Mouse (Mus musculus): Measurements from ENCODE around the gene Foxa3. TPM values are rescaled to one million over a fixed set of nuclear protein-coding genes. Genes with fewer than 3 reads are reported as not detected.

Gene Foxa3
- polyA plus RNA-seq, 1 experiment from 2014 or later = 45.8 TPM

DNA sequence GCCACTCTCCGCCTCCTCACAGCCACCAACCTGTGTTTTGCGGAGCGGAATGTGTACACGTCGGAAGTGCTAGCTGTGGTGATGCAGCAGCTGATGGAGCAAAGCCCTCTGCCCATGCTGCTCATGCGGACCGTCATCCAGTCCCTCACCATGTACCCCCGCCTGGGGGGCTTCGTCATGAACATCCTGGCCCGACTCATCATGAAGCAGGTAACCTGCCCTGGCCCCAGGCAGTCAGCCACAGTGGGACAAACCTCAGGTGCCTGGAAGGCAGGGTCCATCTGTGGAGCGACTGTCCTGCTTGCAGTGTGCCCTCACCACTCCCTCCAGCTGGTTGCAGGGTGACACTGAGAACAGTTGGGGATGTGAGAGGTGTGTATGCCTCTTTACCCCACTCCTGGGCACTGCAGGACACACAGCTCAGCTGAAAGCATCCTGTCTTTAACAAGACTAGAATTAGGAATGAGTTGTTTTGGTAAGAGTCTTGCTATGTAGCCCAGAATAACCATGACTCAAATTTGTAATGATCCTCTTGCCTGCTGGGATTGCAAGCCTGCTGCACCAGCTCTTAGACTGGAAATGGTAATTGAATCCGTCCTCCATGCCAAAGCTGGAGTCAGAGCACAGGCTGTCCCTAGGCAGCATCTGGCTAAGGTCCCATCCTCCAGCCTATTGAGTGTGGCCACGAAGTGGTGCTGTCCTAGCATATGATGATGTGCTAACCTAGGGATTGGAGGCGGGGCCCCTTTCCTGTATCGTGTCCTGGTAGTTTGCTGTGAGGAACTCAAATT lies 29.2 kb upstream of the Foxa3 start:
- Histone ChIP-seq H3K9me3 (replicated peaks) (no peaks in the 10 kb centered on the region), H3K4me1 (replicated peaks) (no peaks in the 10 kb centered on the region), H3K27me3 (no peaks in the 10 kb centered on the region), H3K4me2 (no peak overlapping the region), H3K4me3 (replicated peaks) (no peak overlapping the region), H3K36me3 (replicated peaks) (peaks cover 50% of the 10 kb centered on the region), H3K9ac (no peak overlapping the region), H3K27ac (replicated peaks) (no peak overlapping the region)
- 74% methylated on average over 15 of the region's 15 CpGs for WGBS (ENCODE audit: insufficient replicate concordance)
- no peak for ATAC-seq (ENCODE audit: insufficient read depth)

DNA sequence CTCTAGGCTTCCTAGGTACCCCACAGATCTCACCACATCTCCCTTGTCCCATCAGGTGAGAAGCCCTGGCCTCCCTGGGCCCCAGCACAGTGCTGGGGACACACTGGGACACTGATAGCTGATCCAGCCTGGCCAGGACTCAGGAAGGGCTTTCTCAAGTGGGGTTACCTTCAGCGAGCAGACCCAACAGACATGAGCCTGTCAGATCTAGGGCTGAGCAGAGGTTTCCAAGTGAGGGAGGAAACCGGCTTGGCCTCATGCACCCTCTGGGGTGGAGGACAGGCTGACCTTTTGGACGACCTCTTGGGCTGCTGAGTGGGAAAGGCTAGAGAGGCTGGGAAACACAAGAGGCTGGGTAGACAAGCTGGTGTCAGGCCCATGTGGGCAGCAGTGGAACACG lies 27.8 kb upstream of the Foxa3 start:
- 59% methylated on average over 4 of the region's 4 CpGs for WGBS (ENCODE audit: insufficient replicate concordance)
- no peak overlapping the region for H3K27ac ChIP-seq (replicated peaks)
- no peak overlapping the region for H3K9ac ChIP-seq
- H3K27me3 ChIP-seq = no peaks in the 10 kb centered on the region
- H3K4me3 ChIP-seq (replicated peaks) = no peak overlapping the region
- no peak for ATAC-seq (ENCODE audit: insufficient read depth)
- no peak overlapping the region for H3K4me2 ChIP-seq
- H3K36me3 ChIP-seq (replicated peaks) = peaks cover 64% of the 10 kb centered on the region
- H3K9me3 ChIP-seq (replicated peaks) = no peaks in the 10 kb centered on the region
- H3K4me1 ChIP-seq (replicated peaks) = no peaks in the 10 kb centered on the region

DNA sequence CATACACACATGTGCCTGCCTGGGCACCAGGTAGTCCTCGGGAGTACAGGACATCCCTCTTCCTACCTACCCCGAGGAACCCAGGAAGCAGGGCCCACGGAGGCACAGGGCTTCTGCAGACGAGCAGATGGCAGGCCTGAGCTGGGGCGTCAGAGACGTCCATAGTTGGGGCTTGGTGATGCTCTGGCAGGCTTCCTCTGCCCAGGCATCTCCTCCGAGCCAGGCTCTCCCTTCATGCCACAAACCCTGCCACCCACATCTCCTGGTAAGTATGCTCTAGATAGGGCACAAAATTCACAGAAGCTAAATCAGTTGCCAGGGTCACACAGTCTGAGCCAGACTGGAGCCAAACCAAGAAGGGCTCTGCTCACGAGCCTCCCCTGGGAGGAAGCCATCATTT lies 26.8 kb upstream of the Foxa3 start:
- Histone ChIP-seq H3K4me1 (replicated peaks) (no peaks in the 10 kb centered on the region), H3K4me2 (no peak overlapping the region), H3K36me3 (replicated peaks) (peaks cover 74% of the 10 kb centered on the region), H3K27ac (replicated peaks) (no peak overlapping the region), H3K27me3 (no peaks in the 10 kb centered on the region), H3K9me3 (replicated peaks) (no peaks in the 10 kb centered on the region), H3K4me3 (replicated peaks) (no peak overlapping the region), H3K9ac (no peak overlapping the region)
- no peak for ATAC-seq (ENCODE audit: insufficient read depth)
- 66% methylated on average over 8 of the region's 8 CpGs for WGBS (ENCODE audit: insufficient replicate concordance)

DNA sequence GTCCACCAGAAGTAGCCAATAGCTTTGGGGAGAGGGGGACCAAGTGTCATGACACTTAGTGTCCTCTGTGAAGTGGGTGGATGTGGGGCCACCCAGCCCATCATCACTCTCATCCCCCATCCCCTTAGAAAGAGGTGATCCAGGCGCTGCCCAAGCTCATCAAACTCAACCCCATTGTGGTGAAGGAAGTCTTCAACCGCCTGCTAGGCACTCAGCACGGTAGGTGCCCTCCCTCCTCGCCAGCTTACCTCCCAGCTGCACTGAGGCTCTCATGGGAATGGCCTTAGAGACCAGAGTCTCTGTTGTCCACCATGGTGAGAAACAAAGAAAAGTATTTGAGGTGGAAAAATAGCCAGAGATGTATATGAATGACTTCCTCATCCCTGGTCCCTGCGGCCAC lies 25.9 kb upstream of the Foxa3 start:
- no peaks in the 10 kb centered on the region for H3K27me3 ChIP-seq
- no peak overlapping the region for H3K4me3 ChIP-seq (replicated peaks)
- H3K4me2 ChIP-seq = no peak overlapping the region
- no peak for ATAC-seq (ENCODE audit: insufficient read depth)
- 75% methylated on average over 5 of the region's 5 CpGs for WGBS (ENCODE audit: insufficient replicate concordance)
- no peak overlapping the region for H3K27ac ChIP-seq (replicated peaks)
- H3K4me1 ChIP-seq (replicated peaks) = no peaks in the 10 kb centered on the region
- H3K9me3 ChIP-seq (replicated peaks) = no peaks in the 10 kb centered on the region
- peaks cover 83% of the 10 kb centered on the region for H3K36me3 ChIP-seq (replicated peaks)
- no peak overlapping the region for H3K9ac ChIP-seq

DNA sequence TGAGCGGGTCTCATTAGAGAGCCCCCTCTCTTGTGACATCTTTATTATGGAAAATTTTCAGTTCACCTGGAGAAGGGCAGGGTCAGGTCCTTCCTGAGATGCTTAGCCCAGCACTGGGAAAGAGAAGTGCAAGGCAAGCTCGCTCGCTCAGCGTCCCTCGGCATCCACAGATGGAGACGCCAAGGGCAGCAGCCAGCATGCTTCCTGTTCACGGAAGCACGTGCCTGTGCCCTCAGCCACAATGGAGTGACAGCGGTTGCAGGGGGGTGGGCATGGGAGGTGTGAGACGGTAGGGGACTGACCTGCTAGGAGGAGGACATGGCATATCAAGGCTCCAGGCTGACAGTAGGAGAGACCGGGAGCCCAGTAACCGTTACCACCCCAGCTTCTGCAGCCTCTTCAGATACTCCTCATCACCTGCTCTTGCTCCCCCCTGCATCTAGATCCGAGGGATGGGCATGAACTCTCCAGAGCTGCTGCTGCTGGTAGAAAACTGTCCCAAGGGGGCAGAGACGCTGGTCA lies 24.7 kb upstream of the Foxa3 start:
- H3K4me3 ChIP-seq (replicated peaks) = no peak overlapping the region
- no peak for ATAC-seq (ENCODE audit: insufficient read depth)
- H3K36me3 ChIP-seq (replicated peaks) = peaks cover 95% of the 10 kb centered on the region
- no peaks in the 10 kb centered on the region for H3K4me1 ChIP-seq (replicated peaks)
- H3K9me3 ChIP-seq (replicated peaks) = no peaks in the 10 kb centered on the region
- WGBS (ENCODE audit: insufficient replicate concordance) = 74% methylated on average over 14 of the region's 14 CpGs
- no peaks in the 10 kb centered on the region for H3K27me3 ChIP-seq
- no peak overlapping the region for H3K4me2 ChIP-seq
- H3K9ac ChIP-seq = no peak overlapping the region
- H3K27ac ChIP-seq (replicated peaks) = no peak overlapping the region

DNA sequence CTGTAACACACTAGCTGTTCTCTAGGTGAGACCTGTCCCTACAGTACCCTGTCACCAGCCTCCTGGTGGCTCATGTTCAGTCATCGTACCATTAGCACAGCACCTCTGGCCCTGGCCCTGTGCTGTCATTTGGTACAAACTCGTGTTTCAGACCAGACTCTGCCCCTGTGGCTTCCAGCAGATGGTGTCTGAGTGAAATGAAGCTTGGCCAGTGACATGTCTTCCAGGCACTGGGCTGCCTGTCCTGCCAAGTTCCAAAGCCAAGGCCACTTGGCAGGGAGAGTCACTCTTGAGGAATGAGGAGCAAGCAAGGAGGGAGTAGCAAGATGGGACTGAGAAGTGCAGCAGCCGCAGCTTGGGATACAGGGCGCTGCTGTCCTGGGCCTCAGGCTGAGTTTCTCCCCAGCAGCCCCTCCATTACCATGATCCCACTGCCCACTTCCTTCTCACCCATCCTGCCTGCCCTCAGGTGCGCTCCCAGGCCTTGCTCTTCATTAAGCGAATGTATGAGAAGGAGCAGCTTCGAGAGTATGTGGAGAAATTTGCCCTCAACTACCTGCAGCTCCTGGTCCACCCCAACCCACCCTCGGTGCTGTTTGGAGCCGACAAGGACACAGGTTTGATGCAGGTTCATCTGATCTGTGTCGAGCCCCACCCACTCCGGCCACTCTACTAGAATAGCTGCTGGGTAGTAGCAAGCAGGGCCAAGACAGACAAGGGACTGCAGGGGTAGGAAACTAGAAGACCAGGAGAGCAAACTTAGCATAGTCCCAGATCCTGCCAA lies 23.1 kb upstream of the Foxa3 start:
- Histone ChIP-seq H3K36me3 (replicated peaks) (peaks cover 100% of the 10 kb centered on the region), H3K4me3 (replicated peaks) (no peak overlapping the region), H3K4me2 (no peak overlapping the region), H3K27me3 (no peaks in the 10 kb centered on the region), H3K27ac (replicated peaks) (no peak overlapping the region), H3K9me3 (replicated peaks) (no peaks in the 10 kb centered on the region), H3K9ac (no peak overlapping the region), H3K4me1 (replicated peaks) (no peaks in the 10 kb centered on the region)
- WGBS (ENCODE audit: insufficient replicate concordance) = 81% methylated on average over 11 of the region's 11 CpGs
- no peak for ATAC-seq (ENCODE audit: insufficient read depth)

DNA sequence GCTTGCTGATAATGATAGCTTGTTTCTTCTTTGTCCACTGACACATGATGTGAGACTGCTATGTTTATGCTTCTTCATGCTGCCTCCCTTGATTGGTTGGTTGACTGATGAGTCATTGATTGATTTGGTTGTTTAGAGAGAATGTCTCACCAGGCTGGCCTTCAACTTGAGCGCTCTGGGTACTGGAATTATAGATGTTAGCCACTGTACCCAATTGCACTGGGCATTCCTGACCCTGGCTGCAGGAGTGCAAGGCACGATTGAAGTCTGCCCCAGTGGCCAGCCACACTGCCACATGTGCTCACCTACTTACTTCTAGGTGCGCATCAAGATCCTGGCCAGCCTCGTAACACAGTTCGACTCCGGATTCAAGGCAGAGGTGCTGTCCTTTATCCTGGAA lies 21.3 kb upstream of the Foxa3 start:
- H3K36me3 ChIP-seq (replicated peaks) = peaks cover 100% of the 10 kb centered on the region
- no peak for ATAC-seq (ENCODE audit: insufficient read depth)
- no peak overlapping the region for H3K4me2 ChIP-seq

DNA sequence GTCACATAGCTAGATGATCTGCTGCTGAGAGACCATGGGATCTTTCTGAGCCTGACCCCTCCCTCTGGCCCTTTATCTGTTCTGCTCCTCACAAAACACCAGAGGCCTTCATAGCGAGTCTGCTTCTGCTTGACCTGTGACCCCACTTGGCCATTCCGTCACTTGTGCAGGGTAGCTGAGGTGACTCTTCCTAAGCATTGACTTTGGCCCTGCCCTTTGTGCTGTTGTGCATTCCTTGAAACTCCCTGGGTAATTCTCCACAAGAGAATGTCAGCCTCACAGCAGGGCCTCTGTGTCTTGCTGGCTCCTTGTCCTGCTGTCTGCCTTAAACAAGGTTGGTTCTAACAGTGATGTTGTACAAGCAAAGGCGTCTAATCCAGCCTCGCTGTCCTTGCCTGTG lies 8.3 kb upstream of the Foxa3 start:
- no peak overlapping the region for H3K27ac ChIP-seq (replicated peaks)
- no peak for ATAC-seq (ENCODE audit: insufficient read depth)
- no peaks in the 10 kb centered on the region for H3K9me3 ChIP-seq (replicated peaks)
- 78% methylated on average over 4 of the region's 4 CpGs for WGBS (ENCODE audit: insufficient replicate concordance)
- peaks cover 11% of the 10 kb centered on the region for H3K4me1 ChIP-seq (replicated peaks)
- no peaks in the 10 kb centered on the region for H3K27me3 ChIP-seq
- H3K4me2 ChIP-seq = no peak overlapping the region
- H3K4me3 ChIP-seq (replicated peaks) = no peak overlapping the region
- no peak overlapping the region for H3K9ac ChIP-seq
- peaks cover 81% of the 10 kb centered on the region for H3K36me3 ChIP-seq (replicated peaks)

More for the DNA sequence above, 21.3 kb upstream of the Foxa3 start:
- Histone ChIP-seq H3K27ac (replicated peaks) (no peak overlapping the region), H3K4me3 (replicated peaks) (no peak overlapping the region), H3K9ac (no peak overlapping the region), H3K9me3 (replicated peaks) (no peaks in the 10 kb centered on the region), H3K4me1 (replicated peaks) (no peaks in the 10 kb centered on the region), H3K27me3 (no peaks in the 10 kb centered on the region)
- WGBS (ENCODE audit: insufficient replicate concordance) = 92% methylated on average over 6 of the region's 6 CpGs

DNA sequence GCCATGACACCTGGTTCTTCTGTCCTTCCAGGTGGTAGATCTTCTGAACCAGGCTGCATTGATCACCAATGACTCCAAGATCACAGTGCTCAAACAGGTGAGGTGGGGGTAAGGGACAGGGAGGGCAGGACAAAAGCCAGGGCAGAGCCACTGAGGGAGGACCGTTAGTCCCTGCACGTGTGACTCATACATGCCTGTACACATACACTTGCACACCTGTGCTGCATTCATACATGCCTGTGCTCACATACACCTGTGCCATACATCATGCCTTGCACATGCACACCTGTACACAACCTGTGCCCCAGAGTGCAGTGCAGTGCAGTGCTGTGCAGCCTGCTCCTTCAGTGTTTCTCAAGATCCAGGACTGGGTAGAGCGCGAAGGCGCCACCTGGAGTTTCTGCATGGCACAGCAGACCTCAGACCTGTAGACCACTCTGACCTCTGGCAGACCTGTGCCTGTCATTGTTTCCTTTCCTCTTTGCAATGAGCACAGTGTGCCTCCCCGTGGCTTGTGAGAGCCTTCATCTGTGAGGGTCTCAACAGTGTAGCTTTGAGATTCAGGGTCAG lies 5.8 kb upstream of the Foxa3 start:
- Histone ChIP-seq H3K9ac (no peak overlapping the region), H3K4me2 (no peak overlapping the region), H3K4me3 (replicated peaks) (no peak overlapping the region), H3K27ac (replicated peaks) (no peak overlapping the region), H3K9me3 (replicated peaks) (no peaks in the 10 kb centered on the region), H3K36me3 (replicated peaks) (peaks cover 56% of the 10 kb centered on the region), H3K27me3 (no peaks in the 10 kb centered on the region), H3K4me1 (replicated peaks) (peaks cover 31% of the 10 kb centered on the region)
- WGBS (ENCODE audit: insufficient replicate concordance) = 61% methylated on average over 6 of the region's 6 CpGs
- no peak for ATAC-seq (ENCODE audit: insufficient read depth)

DNA sequence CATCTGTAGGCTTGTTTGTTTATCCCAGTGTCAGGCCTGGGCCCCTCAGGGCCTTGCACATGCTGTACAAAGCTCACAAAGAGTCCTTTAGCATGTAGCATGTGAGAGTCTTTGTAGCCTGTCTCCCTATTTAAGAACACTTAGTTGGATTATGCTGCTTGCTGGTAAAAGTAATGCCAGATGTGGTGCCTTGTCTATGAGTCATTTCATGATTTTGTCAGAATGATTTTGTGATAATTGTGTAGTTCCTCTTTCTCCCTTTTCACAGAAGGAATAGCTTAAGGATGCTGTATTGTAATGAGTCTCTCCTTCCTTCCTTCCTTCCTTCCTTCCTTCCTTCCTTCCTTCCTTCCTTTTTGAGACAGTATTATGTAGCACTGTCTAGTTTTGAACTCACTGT lies 4.7 kb upstream of the Foxa3 start:
- no peak overlapping the region for H3K4me3 ChIP-seq (replicated peaks)
- H3K27me3 ChIP-seq = peaks cover 9% of the 10 kb centered on the region
- H3K9ac ChIP-seq = no peak overlapping the region
- no peaks in the 10 kb centered on the region for H3K9me3 ChIP-seq (replicated peaks)
- H3K36me3 ChIP-seq (replicated peaks) = peaks cover 47% of the 10 kb centered on the region
- no peak overlapping the region for H3K27ac ChIP-seq (replicated peaks)
- peaks cover 40% of the 10 kb centered on the region for H3K4me1 ChIP-seq (replicated peaks)
- ATAC-seq (ENCODE audit: insufficient read depth) = no peak
- H3K4me2 ChIP-seq = no peak overlapping the region

DNA sequence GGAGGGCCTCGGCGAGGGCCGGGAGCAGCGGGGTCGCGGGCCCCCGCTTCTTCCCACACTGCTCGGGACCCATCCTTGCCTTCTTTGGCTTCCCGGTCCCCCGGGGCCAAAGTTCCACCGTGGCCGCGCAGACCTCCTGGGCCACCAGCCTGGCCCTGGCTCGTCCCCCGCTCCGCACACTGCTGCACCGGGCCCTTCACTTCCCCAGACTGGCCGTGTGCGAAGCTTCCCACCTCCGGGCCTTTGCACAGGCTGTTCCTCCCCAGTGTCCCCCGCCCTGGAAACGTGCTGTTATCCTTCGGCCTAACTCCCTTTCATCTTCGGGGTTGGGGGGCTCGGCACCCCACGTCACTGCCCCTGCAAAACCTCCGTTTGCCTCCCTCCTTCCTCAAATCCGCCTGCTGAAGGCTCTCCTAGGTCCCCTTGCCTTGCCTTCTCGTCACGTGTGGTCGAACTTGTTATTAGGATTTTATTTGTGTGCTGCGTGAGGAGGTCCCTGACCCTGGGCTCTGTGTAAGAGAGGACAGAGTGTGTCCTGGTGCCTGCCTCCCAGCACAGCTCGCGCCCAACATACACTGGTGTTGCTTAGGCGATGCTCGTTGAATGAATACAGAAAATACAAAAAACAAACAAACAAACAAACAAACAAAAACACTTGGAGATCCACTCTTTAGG lies 1.4 kb upstream of the Foxa3 start:
- WGBS (ENCODE audit: insufficient replicate concordance) = 1% methylated on average over 35 of the region's 36 CpGs
- peaks cover 43% of the 10 kb centered on the region for H3K4me1 ChIP-seq (replicated peaks)
- peaks cover 14% of the 10 kb centered on the region for H3K36me3 ChIP-seq (replicated peaks)
- H3K4me2 ChIP-seq = peak overlapping the region; percentile 92
- ATAC-seq (ENCODE audit: insufficient read depth) = peak; percentile 56
- no peaks in the 10 kb centered on the region for H3K9me3 ChIP-seq (replicated peaks)
- H3K4me3 ChIP-seq (replicated peaks) = peak overlapping the region; percentile 90
- peak overlapping the region; percentile 64 for H3K27ac ChIP-seq (replicated peaks)
- H3K9ac ChIP-seq = peak overlapping the region; percentile 94
- peaks cover 42% of the 10 kb centered on the region for H3K27me3 ChIP-seq

Data from liver, embryonic 15.5 days (tissue).